Mouse (Mus musculus): Measurements from ENCODE around the gene Hist1h4a. TPM values are rescaled to one million over a fixed set of nuclear protein-coding genes. Genes with fewer than 3 reads are reported as not detected.
"Not testable (repeated sequence)": the region's sequence is repeated elsewhere in the genome, so short reads cannot be mapped to it uniquely, and the experiment has no call there.

Gene Hist1h4a
- total RNA-seq (2015) (39.5 and 40.4 TPM in 2 replicates), total RNA-seq (2017) (492 and 698 TPM in 2 replicates)

DNA sequence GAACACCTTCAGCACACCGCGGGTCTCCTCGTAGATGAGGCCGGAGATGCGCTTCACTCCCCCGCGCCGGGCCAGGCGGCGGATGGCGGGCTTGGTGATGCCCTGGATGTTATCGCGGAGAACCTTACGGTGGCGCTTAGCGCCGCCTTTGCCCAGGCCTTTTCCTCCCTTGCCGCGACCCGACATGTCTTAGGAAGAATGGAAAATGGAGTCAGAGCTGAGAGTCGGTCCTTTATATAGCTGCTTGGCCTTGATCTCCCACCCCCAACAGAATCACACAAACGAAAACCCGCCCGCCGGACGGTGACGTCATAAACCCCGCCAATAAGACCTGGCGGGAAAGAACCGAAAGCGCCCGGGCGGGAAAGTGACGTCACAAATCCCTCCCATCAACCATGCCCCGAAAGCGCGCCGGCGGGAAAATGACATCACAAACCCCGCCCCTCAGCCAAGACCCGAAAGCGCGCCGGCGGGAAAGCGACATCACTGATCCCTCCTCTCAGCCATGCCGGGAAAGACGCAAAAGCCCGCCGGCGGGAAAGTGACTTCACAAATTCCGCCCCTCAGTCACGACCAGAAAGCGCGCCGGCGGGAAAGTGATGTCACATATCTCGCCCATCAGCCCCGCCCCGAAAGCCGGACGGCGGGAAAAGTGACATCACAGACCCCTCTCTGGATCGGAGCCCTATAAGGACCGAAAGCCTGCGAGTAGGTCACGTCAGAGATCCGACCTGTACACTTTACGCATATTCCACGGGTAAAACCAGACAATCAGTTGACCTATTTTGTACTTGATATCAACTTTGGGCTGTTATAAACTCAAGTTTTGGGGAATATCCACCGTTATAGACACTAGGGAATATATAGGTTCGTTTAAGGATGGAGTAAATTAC, at the start of gene Hist1h4a:
Gene Hist1h4a (minus strand): TSS at position 259 of the 893 bp plus-strand sequence.
- ATAC-seq (replicated peaks; ENCODE audit: poor library complexity): peak; percentile 35

DNA sequence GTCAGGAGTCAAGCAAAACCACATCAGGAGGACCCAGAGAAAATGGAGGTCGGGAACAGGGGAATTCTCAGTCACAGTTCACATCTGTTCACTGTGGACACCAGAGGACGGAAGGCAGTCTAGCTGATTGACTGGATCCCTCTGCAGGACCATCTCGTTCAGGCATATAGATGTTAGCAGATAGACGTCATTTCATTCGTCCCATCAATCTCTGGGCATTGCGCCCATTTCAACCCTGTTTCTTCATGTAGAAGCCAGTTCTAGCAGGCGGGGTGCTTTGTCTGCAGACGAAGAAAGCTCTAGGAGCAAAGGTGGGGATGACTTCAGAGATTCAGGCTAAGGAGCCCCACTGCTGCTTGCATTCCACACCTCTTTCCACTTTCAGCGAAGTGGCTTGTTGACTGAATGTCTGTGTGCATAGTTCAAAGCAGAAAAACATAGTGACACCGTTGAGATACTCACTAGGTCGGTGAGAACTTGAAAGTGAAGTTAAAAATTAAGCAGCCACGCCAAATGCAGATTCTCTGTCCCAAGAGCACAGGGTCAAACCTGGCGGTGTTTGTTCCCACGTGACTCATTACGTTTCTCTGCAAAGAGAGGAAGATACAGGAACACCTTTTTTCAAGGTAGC, 45.5 kb upstream of the Hist1h4a start, which contains the start of gene Slc17a2:
Gene Slc17a2 (plus strand): TSS at position 572 of the 631 bp plus-strand sequence.
- ATAC-seq (replicated peaks; ENCODE audit: poor library complexity): no peak

DNA sequence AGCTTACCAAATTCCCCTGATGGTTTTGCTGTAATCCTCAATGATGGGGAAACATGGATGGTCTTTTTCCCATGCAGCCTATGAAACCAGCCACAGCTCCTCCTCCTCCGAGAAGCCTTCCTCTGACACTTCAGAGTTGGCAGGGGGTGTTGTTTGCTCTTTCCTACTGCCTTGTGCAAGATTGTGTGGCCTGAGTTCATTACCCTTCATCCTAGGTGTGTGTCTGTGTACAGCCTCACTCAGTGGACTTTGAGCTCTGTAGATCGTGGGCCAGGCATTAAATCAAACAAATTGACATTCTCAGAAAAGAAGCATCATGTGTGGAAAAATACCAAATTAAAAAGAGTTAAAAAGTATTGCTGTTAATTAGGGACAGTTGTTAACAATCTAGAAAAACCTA, 43.5 kb upstream of the Hist1h4a start:
- ATAC-seq (replicated peaks; ENCODE audit: poor library complexity): no peak

DNA sequence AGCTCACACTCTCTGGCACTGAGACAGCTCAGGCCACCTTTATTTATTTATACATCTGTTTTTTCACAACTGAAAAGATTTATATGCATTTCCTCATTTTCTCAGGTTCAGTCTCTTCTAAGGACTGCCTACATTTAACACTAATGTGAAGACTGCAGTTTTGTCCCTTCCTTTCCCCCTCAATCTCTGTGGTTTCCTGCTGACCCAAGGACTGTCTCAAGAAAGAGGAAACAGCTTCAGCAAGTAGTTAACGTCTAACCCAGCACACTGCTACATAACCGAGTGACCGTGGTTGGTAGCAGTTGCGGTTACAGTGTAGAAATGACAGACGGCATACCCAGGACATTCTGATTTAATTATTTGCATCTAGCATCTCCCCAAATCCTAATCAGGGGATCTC, 38.4 kb upstream of the Hist1h4a start:
- peak; percentile 97 for ATAC-seq (replicated peaks; ENCODE audit: poor library complexity)

DNA sequence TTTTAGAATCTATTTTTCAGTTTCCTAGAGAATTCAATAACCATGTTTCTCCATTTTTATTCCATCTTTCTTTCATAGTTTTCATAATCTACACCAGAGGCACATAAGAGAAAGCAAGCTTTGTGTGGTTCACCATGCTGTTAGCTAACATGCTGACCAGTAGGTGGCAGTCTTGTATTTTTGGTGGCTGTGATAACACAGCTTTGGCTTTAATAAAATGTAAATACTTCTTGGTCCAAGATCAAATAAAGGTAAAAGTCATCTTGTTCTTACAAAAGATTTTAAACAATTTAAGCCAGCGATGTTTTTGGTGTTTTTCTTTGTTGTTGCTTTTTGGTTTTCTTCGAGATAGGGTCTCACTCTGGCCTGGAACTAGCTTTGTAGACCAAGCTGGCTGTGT, 31.5 kb upstream of the Hist1h4a start:
- ATAC-seq (replicated peaks; ENCODE audit: poor library complexity): peak; percentile 88

DNA sequence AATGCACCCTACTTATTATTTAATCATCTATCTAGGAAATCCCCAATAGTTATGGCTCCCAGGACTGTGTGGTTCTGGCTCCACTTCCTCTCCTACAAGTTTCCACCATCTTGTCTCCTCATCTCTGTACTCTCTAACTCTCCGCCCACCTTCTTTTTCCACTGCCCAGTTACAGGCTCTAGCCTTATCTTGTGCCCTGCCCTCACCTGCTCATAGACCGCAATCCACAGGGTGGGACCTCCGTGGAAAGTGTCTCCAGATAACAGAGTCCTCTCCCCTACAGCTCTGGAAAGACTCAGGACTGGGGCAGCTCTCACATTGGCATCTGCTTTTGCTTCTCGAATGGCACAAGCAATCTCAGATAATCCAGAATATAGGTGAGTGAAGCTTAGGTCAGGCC, 18.0 kb upstream of the Hist1h4a start:
- ATAC-seq (replicated peaks; ENCODE audit: poor library complexity): peak; percentile 46; the same call in 1 of the 2 replicates

DNA sequence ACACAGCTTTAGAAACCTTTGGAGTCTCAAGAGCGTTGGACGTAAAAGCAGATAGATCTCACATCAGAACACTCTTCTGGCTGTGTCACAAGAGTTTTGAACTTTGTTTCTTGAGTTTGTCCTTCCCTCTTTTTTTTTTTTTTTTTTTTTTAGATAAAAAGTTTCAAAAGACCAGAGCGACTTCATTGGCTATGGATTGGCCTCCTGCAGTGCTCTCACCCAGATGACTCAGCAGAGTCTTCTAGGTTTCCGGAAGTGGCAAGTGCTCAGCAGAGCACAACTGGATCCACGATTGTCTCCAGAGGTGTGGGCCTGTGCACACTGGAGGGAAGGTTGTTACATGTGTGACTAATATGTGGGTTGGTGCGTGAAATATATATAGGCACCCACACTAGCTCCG, 17.3 kb upstream of the Hist1h4a start:
- peak; percentile 74 for ATAC-seq (replicated peaks; ENCODE audit: poor library complexity)

DNA sequence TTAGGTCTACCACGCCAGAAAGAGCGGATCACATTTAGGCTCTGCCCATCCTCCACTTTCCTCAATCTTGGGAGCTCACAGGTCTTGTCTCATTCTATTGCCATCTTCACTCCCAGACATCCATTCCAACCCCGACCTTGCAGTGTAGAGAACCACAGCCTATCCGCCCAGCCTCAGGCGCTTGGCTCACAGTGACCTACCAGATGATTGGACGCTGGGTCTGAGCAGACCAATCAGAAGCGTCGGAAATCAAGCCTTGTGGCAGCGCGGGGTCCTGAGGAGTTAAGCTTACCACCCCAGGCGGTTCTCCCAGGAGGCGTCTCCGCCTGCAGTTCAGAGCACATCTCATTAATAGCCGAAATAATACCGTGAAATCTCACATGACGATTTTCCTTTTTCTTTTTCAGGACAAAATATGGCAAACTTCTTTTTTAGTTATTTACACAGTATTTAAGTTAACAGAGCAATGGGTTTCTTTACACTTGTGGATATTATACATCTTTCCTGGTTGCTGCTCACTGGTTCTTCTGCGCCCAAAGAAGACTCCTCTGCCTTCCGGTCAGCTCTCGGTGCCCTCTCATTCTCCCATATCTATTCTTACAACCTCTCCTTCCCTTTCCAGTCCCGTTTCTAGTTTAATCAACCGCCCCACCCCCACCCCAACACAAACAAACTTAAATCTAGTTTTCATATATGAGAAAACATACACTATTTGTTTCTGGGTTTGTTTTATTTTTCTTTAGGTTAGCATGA, 11.7 kb upstream of the Hist1h4a start:
- peak; percentile 89 for ATAC-seq (replicated peaks; ENCODE audit: poor library complexity)

DNA sequence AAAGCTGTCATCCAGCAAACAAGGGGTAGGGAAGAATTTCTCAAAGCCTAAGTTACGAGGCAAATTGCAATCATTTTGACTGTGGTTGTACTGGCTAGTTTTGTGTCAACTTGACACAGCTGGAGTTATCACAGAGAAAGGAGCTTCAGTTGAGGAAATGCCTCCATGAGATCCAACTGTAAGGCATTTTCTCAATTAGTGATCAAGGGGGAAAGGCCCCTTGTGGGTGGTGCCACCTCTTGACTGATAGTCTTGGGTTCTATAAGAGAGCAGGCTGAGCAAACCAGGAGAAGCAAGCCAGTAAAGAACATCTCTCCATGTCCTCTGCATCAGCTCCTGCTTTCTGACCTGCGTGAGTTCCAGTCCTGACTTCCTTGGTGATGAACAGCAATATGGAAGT, 8.6 kb upstream of the Hist1h4a start, which contains the start of gene Trim38:
Gene Trim38 (plus strand): TSS at position 301 of the 400 bp plus-strand sequence.
- ATAC-seq (replicated peaks; ENCODE audit: poor library complexity): not testable (repeated sequence)

DNA sequence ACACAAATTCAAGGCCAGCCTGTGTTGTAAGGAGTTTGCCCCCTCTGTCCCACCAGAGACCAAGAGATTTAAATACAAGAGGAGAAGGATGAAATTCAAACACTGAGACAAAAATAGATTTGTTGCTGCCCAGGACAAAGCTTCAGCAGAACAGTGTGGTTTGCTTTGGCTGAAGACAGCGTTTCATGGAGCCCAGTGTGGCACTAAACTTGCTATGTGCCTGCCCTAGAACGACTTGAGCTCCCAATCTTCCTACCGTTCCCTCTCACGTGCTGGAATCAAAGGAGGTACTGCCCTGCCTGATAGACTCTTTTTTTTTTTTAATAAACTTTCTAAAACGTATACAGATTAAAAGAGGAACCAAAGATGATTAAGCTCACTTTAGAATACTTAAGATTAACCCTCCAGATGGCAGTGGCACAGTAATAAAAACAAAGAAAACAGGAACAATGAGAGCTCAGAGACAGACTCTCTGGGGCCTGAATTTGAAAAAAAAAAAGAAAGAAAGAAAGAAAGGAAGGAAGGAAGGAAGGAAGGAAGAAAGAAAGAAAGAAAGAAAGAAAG, 7.9 kb upstream of the Hist1h4a start:
- ATAC-seq (replicated peaks; ENCODE audit: poor library complexity): peak; percentile 39

DNA sequence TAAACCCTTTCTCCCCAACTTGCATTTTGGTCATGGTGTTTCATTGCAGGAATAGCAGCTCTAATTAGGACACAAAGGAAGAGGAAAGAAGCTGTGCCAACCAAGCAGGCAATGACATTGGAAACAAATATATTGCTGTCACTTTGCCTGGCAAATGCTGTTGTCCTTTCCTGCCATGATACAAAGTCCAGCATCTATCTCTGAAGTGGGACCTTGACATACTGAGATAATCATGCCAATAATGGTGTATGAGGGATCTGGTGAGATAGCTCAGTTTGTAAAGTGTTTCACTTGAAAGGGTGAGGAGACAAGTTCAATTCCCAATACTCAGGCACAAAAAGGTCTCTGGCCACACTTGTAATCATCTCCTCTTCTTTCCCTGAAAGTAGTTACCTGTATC, 5.7 kb upstream of the Hist1h4a start:
- no peak for ATAC-seq (replicated peaks; ENCODE audit: poor library complexity)

DNA sequence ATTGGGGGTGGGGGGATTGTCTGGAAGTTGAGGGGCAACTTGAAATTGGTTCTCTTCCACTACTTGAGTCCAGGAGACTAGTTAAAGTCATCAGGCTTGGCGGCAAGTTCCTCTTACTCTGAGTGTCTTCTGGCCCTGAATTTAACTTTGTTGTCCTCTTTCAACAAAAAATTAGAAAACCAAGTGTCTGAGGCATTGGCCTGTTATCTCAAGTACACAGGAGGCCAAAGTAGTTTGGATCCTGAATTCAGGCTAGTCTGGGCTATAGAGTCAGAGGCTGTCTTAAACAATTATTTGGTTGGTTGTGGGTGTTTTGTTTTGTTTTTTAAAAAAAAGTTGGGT, 4.1 kb upstream of the Hist1h4a start:
- ATAC-seq (replicated peaks; ENCODE audit: poor library complexity): no peak

DNA sequence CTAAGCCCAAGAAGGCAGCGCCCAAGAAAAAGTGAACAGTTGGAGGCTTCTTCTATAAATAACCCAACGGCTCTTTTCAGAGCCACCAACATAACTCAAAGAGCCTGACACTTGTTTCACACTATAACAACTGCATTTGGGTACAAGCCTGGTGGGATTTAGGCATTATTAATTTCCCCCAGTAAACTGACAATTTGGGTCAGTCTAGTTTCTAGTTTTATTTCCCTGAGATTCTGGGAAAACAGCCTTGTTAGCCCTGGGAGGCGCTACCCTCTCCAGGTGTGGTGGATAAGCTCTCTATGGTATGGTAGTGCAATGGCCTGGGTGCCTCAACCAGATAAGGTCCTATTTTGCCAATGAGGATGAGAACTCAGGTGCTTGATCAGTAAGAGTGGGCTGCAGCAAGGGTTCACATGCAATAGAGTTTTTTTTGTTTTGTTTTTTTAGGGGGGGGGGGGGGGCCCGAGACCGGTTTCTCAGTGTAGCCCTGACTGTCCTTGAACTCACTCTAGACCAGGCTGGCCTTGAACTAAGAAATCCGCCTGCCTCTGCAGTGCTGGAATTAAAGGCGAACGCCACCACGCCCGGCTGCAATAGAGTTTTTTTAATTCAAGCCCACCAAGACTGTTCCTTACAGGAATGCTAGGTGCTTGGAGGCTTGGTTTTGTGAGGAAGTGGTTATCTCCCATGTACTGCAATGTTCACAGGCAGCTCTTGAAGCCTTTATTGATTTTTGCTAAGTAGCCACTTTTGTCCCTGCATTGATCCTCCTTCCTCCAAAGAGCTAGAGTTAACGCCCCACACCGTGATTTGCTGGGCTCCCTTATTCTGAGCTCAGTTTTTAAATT, 3.5 kb upstream of the Hist1h4a start:
- no peak for ATAC-seq (replicated peaks; ENCODE audit: poor library complexity)

DNA sequence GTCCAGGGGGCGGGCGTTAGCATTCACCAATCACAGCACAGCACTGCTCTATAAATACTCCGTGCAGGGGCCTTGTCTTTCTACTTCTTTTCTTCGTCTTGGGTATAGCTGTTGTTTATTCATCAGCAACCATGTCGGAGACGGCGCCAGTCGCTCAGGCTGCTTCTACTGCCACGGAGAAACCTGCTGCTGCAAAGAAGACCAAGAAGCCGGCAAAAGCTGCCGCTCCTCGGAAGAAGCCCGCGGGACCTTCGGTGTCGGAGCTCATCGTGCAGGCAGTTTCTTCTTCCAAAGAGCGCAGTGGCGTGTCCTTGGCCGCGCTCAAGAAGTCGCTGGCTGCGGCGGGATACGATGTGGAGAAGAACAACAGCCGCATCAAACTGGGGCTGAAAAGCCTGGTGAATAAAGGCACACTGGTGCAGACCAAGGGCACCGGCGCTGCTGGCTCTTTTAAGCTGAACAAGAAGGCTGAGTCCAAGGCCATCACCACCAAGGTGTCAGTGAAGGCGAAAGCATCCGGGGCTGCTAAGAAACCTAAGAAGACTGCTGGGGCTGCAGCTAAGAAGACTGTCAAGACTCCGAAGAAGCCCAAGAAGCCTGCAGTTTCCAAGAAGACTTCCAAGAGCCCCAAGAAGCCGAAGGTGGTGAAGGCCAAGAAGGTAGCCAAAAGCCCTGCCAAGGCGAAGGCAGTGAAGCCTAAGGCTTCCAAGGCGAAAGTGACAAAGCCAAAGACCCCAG, 2.7 kb upstream of the Hist1h4a start, which contains the start of gene Hist1h1a:
Gene Hist1h1a (plus strand): TSS at position 81 of the 738 bp plus-strand sequence.
- ATAC-seq (replicated peaks; ENCODE audit: poor library complexity): peak; percentile 43

DNA sequence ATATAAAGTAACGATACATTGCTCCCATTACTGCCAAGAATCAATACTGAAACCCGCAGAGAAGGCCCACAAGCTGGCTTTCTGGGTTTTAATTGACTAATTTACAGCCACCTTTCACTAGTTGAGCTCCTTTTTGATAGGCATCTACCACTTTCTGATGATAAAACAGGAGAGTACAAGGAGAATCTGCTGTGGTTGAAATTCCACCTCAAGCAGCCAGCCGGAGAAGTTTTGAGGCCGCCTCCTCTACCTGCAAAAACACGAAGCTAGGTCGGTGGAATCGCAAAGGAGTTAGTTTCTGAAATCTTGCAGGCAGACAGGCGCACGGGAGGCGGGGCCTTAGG, 2.2 kb upstream of the Hist1h4a start:
- no peak for ATAC-seq (replicated peaks; ENCODE audit: poor library complexity)

DNA sequence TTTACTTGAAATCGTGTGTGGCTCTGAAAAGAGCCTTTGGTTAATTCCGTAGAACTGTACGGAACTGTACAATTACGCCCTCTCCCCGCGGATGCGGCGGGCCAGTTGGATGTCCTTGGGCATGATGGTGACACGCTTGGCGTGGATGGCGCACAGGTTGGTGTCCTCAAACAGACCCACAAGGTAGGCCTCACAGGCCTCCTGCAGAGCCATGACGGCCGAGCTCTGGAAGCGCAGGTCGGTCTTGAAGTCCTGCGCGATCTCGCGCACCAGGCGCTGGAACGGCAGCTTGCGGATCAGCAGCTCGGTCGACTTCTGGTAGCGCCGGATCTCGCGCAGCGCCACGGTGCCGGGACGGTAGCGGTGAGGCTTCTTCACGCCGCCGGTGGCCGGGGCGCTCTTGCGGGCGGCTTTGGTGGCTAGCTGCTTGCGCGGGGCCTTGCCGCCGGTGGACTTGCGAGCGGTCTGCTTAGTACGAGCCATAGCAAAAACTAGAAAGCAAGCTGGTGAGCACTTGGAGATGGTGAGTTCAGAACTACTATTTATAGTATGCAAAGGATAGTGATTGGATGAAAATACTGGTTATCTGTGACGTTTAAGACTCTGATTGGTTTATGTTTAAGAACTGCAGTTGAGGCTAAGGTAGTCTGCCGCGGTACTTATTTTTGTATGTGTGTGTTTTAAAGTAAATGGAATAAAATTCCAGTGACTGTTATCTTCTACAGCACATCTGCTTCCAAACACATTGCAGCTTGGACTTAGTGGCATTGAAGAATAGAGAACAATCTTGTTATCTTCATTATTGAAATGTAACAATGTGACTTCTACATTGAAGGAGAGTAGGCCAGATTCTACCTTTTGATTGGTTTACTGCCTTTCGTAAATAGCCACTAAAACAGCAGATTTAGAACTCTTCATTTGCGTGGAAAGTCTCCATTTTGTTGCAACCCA, 1.1 kb upstream of the Hist1h4a start, which contains the start of gene Hist1h3a:
Gene Hist1h3a (minus strand): TSS at position 516 of the 951 bp plus-strand sequence.
- ATAC-seq (replicated peaks; ENCODE audit: poor library complexity): peak; percentile 36

DNA sequence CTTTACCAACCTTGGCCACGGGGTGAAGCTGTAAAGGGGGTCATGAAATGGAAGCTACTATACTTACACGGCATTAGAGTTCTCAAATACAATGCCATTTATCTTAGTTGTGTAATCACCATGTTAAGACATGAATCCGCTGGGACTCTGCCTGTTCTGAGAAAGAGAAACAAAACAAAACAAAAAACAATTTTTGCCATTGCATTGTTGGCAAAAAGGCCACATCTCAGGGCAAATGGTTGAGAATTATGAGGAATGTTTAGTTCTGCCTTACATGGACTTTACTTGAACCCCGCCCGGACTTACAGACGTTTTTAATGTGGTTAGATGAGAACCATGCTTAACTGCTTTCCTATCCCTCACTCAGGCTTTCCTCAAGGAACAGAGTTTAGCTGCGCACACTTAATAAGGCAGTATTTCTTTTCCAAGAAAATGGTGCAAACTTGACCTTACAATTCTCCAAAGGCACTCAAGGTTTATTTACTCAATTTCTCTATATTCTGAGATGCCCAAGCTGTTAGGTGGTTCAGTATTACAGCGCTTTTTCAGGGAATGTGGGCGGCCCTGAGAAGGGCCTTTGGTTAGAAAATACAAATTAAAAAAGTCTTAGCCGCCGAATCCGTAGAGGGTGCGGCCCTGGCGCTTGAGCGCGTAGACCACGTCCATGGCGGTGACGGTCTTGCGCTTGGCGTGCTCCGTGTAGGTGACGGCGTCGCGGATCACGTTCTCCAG, 624 bp downstream of the Hist1h4a start:
- no peak for ATAC-seq (replicated peaks; ENCODE audit: poor library complexity)

DNA sequence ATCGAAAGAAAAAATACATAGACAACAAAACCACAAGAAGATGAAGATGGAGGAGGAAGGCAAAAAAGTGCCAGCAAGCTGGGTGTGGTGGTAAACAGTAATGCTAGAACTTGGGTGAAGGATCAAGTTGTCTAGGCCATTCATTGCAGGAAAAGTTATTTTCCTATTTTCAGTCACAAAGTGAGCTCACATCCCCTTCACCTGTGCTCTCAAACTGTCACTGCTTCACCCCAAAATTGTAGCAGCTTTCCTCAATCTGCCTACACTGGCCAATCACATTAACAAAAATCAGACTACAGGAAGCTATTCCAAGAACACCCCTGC, 1.2 kb downstream of the Hist1h4a start:
- ATAC-seq (replicated peaks; ENCODE audit: poor library complexity): no peak

Data from megakaryocyte progenitor cell, adult 5-6 weeks (primary cell).